Mouse (Mus musculus): ENCODE data around the gene Tex36.

Gene Tex36

GRCm38 (mm10) chr7:133602058-133602457, at the start of gene Tex36:
Gene Tex36 (minus strand): TSS chr7:133602158.
- DNase-seq = no peak

- DNase-seq = no peak
Measured at GRCm38 (mm10) chr7:133645716-133646115, 43.8 kb upstream of the Tex36 start.

GRCm38 (mm10) chr7:133638821-133639220, 36.9 kb upstream of the Tex36 start:
- peak; percentile 76 for DNase-seq

GRCm38 (mm10) chr7:133638306-133638705, 36.3 kb upstream of the Tex36 start:
- DNase-seq = peak; percentile 20

- DNase-seq = peak; percentile 97
Measured at GRCm38 (mm10) chr7:133637361-133638305, 35.7 kb upstream of the Tex36 start, which contains the start of gene Edrf1. Gene Edrf1 (plus strand): TSS chr7:133637543.

GRCm38 (mm10) chr7:133636738-133637352, 34.9 kb upstream of the Tex36 start:
- peak; percentile 84 for DNase-seq

- no peak for DNase-seq
Measured at GRCm38 (mm10) chr7:133634932-133635650, 33.1 kb upstream of the Tex36 start.

- peak; percentile 24 for DNase-seq
Measured at GRCm38 (mm10) chr7:133632476-133632875, 30.5 kb upstream of the Tex36 start.

GRCm38 (mm10) chr7:133630821-133631220, 28.9 kb upstream of the Tex36 start:
- no peak for DNase-seq

GRCm38 (mm10) chr7:133627184-133627936, 25.4 kb upstream of the Tex36 start:
- no peak for DNase-seq

GRCm38 (mm10) chr7:133623226-133623625, 21.3 kb upstream of the Tex36 start:
- no peak for DNase-seq

GRCm38 (mm10) chr7:133620721-133621120, 18.8 kb upstream of the Tex36 start:
- DNase-seq = peak; percentile 25

- no peak for DNase-seq
Measured at GRCm38 (mm10) chr7:133612981-133613380, 11.0 kb upstream of the Tex36 start.

GRCm38 (mm10) chr7:133609585-133609984, 7.6 kb upstream of the Tex36 start:
- DNase-seq = peak; percentile 41

- DNase-seq = peak; percentile 33
Measured at GRCm38 (mm10) chr7:133608631-133609340, 6.8 kb upstream of the Tex36 start.

- DNase-seq = no peak
Measured at GRCm38 (mm10) chr7:133607883-133608575, 6.1 kb upstream of the Tex36 start.

- DNase-seq = no peak
Measured at GRCm38 (mm10) chr7:133607331-133607730, 5.4 kb upstream of the Tex36 start.

GRCm38 (mm10) chr7:133604427-133605081, 2.6 kb upstream of the Tex36 start:
- no peak for DNase-seq

- DNase-seq = no peak
Measured at GRCm38 (mm10) chr7:133603156-133603555, 1.2 kb upstream of the Tex36 start.

GRCm38 (mm10) chr7:133600558-133600957, 1.4 kb downstream of the Tex36 start:
- DNase-seq = no peak

- no peak for DNase-seq
Measured at GRCm38 (mm10) chr7:133591750-133592149, 10.2 kb downstream of the Tex36 start.
